Mouse (Mus musculus): ENCODE data around the gene Gm10401. TPM values are rescaled to one million over a fixed set of nuclear protein-coding genes. Genes with fewer than 3 reads are reported as not detected.
"Not testable (repeated sequence)": the region's sequence is repeated elsewhere in the genome, so short reads cannot be mapped to it uniquely, and the experiment has no call there.

Gene Gm10401
- total RNA-seq, 1 experiment: 5.8 TPM

GRCm38 (mm10) chr5:115074749-115075148, 23.3 kb downstream of the Gm10401 start:
- no peak for DNase-seq (ENCODE audit: low read depth, low spot score)
- TF ChIP-seq ZNF384 (IDR thresholded peaks at IDR 0.05; ENCODE audit: low read depth, low read length): no peak
- TF ChIP-seq MAFK (IDR thresholded peaks at IDR 0.05; ENCODE audit: insufficient read depth, low read depth, low read length): no peak
- TF ChIP-seq ZC3H11A (IDR thresholded peaks at IDR 0.05; ENCODE audit: borderline replicate concordance, low read depth, low read length): no peak
- TF ChIP-seq CHD2 (IDR thresholded peaks at IDR 0.05; ENCODE audit: low read depth, low read length): no peak
- TF ChIP-seq HCFC1 (IDR thresholded peaks at IDR 0.05; ENCODE audit: borderline replicate concordance, insufficient read depth, low read length): no peak
- H3K4me3 ChIP-seq (ENCODE audit: insufficient read depth in 1 of 2, low read depth in 1 of 2, low read length in 2 of 2, poor library complexity in 1 of 2, severe bottlenecking in 1 of 2): no peak overlapping the region
- H3K9me3 ChIP-seq (ENCODE audit: control insufficient read depth, insufficient read depth, low read depth, low read length): no peaks in the 10 kb centered on the region
- H3K36me3 ChIP-seq (ENCODE audit: control insufficient read depth, insufficient read depth, low read length, poor library complexity, severe bottlenecking): peaks cover 6% of the 10 kb centered on the region; the same call in 1 of the 2 replicates
- peaks cover 0 to 3% of the 10 kb centered on the region in 2 experiments; a peak in 1 of 4 replicates for H3K4me1 ChIP-seq (ENCODE audit: control insufficient read depth in 2 of 2, insufficient read depth in 2 of 2, low read length in 2 of 2, poor library complexity in 1 of 2)
- in situ Hi-C loops (cut with MboI; ENCODE audit: low sequenced_read_pairs in 2 of 2, unreplicated experiment in 2 of 2): no loop called here
- H3K9ac ChIP-seq (ENCODE audit: insufficient read depth, low read depth, low read length, poor library complexity, severe bottlenecking): no peak overlapping the region
- no peak overlapping the region for H3K27ac ChIP-seq (ENCODE audit: insufficient read depth, low read depth, low read length, poor library complexity, severe bottlenecking)

GRCm38 (mm10) chr5:115073306-115073705, 24.8 kb downstream of the Gm10401 start:
- H3K27ac ChIP-seq (ENCODE audit: insufficient read depth, low read depth, low read length, poor library complexity, severe bottlenecking); H3K4me1 ChIP-seq (ENCODE audit: control insufficient read depth in 2 of 2, insufficient read depth in 2 of 2, low read length in 2 of 2, poor library complexity in 1 of 2); DNase-seq (ENCODE audit: low read depth, low spot score); H3K4me3 ChIP-seq (ENCODE audit: insufficient read depth in 1 of 2, low read depth in 1 of 2, low read length in 2 of 2, poor library complexity in 1 of 2, severe bottlenecking in 1 of 2); in situ Hi-C loops (cut with MboI; ENCODE audit: low sequenced_read_pairs in 2 of 2, unreplicated experiment in 2 of 2); H3K9me3 ChIP-seq (ENCODE audit: control insufficient read depth, insufficient read depth, low read depth, low read length); H3K9ac ChIP-seq (ENCODE audit: insufficient read depth, low read depth, low read length, poor library complexity, severe bottlenecking); H3K36me3 ChIP-seq (ENCODE audit: control insufficient read depth, insufficient read depth, low read length, poor library complexity, severe bottlenecking): not testable (repeated sequence)

- Histone ChIP-seq H3K36me3 (ENCODE audit: control insufficient read depth, insufficient read depth, low read length, poor library complexity, severe bottlenecking) (peaks cover 8% of the 10 kb centered on the region; the same call in 1 of the 2 replicates), H3K9ac (ENCODE audit: insufficient read depth, low read depth, low read length, poor library complexity, severe bottlenecking) (no peak overlapping the region), H3K4me1 (ENCODE audit: control insufficient read depth in 2 of 2, insufficient read depth in 2 of 2, low read length in 2 of 2, poor library complexity in 1 of 2) (peaks cover 0 to 10% of the 10 kb centered on the region in 2 experiments; a peak in 2 of 4 replicates), H3K27ac (ENCODE audit: insufficient read depth, low read depth, low read length, poor library complexity, severe bottlenecking) (no peak overlapping the region), H3K4me3 (ENCODE audit: insufficient read depth in 1 of 2, low read depth in 1 of 2, low read length in 2 of 2, poor library complexity in 1 of 2, severe bottlenecking in 1 of 2) (no peak overlapping the region), H3K9me3 (ENCODE audit: control insufficient read depth, insufficient read depth, low read depth, low read length) (no peaks in the 10 kb centered on the region)
- no peak for TF ChIP-seq ZC3H11A (IDR thresholded peaks at IDR 0.05; ENCODE audit: borderline replicate concordance, low read depth, low read length)
- no peak for TF ChIP-seq MAFK (IDR thresholded peaks at IDR 0.05; ENCODE audit: insufficient read depth, low read depth, low read length)
- TF ChIP-seq CHD2 (IDR thresholded peaks at IDR 0.05; ENCODE audit: low read depth, low read length): no peak
- no peak for TF ChIP-seq ZNF384 (IDR thresholded peaks at IDR 0.05; ENCODE audit: low read depth, low read length)
- TF ChIP-seq HCFC1 (IDR thresholded peaks at IDR 0.05; ENCODE audit: borderline replicate concordance, insufficient read depth, low read length): no peak
- in situ Hi-C loops (cut with MboI; ENCODE audit: low sequenced_read_pairs in 2 of 2, unreplicated experiment in 2 of 2): no loop called here
- no peak for DNase-seq (ENCODE audit: low read depth, low spot score)
Observed at GRCm38 (mm10) chr5:115072143-115072542, 26.0 kb downstream of the Gm10401 start.

GRCm38 (mm10) chr5:115071096-115071901, 26.8 kb downstream of the Gm10401 start:
- Histone ChIP-seq H3K9me3 (ENCODE audit: control insufficient read depth, insufficient read depth, low read depth, low read length) (no peaks in the 10 kb centered on the region), H3K9ac (ENCODE audit: insufficient read depth, low read depth, low read length, poor library complexity, severe bottlenecking) (no peak overlapping the region), H3K27ac (ENCODE audit: insufficient read depth, low read depth, low read length, poor library complexity, severe bottlenecking) (no peak overlapping the region), H3K36me3 (ENCODE audit: control insufficient read depth, insufficient read depth, low read length, poor library complexity, severe bottlenecking) (peaks cover 8% of the 10 kb centered on the region; the same call in 1 of the 2 replicates), H3K4me1 (ENCODE audit: control insufficient read depth in 2 of 2, insufficient read depth in 2 of 2, low read length in 2 of 2, poor library complexity in 1 of 2) (peaks cover 0 to 11% of the 10 kb centered on the region in 2 experiments; a peak in 2 of 4 replicates), H3K4me3 (ENCODE audit: insufficient read depth in 1 of 2, low read depth in 1 of 2, low read length in 2 of 2, poor library complexity in 1 of 2, severe bottlenecking in 1 of 2) (no peak overlapping the region)
- in situ Hi-C loops (cut with MboI; ENCODE audit: low sequenced_read_pairs in 2 of 2, unreplicated experiment in 2 of 2): no loop called here
- no peak for TF ChIP-seq ZC3H11A (IDR thresholded peaks at IDR 0.05; ENCODE audit: borderline replicate concordance, low read depth, low read length)
- no peak for TF ChIP-seq CHD2 (IDR thresholded peaks at IDR 0.05; ENCODE audit: low read depth, low read length)
- no peak for TF ChIP-seq MAFK (IDR thresholded peaks at IDR 0.05; ENCODE audit: insufficient read depth, low read depth, low read length)
- TF ChIP-seq HCFC1 (IDR thresholded peaks at IDR 0.05; ENCODE audit: borderline replicate concordance, insufficient read depth, low read length): no peak
- no peak for TF ChIP-seq ZNF384 (IDR thresholded peaks at IDR 0.05; ENCODE audit: low read depth, low read length)
- no peak for DNase-seq (ENCODE audit: low read depth, low spot score)

Measured in ES-E14 (cell line).